27 mouse cellular contexts compared by ENCODE assay signal in genomic region chr6:43178584-43179501, GRCm38 (mm10). TPM values are rescaled to one million over a fixed set of nuclear protein-coding genes. Genes with fewer than 3 reads are reported as not detected.
A peak's percentile ranks its signal among the peaks of the same experiment; 100 is the strongest.
DNase-seq lines count a peak whose midpoint lies in the region; ATAC-seq lines count a peak whose summit lies in the region.
"Had no signal": no experiment of that assay in that cellular context is flagged by ENCODE, and none has a peak within 500 bp of the region (broad histone marks: within the 10 kb centered on the region; RNA-seq: fewer than 3 reads in every experiment).

No protein-coding gene starts in this region.

- no peak for DNase-seq in forebrain, embryonic 11.5 days (ENCODE audit: low spot score)
- DNase-seq in midbrain, embryonic 11.5 days (ENCODE audit: low spot score, missing footprints), result no peak
- peak; percentile 21 for DNase-seq in telencephalon, adult 2 months (ENCODE audit: low read depth, low spot score)
- no peak for DNase-seq in gastrocnemius, adult 8-10 months (ENCODE audit: low spot score in 2 of 2)
- DNase-seq: cerebellum, adult 11-12 months; heart, postnatal 4 days; kidney, adult 18-20 months; kidney, postnatal 25 days; lung, embryonic 14.5 days; lung, postnatal 4 days; thymus, postnatal 4 days had no signal

- WGBS in forebrain, embryonic 15.5 days, result 41% methylated on average over 6 of the region's 6 CpGs
- WGBS in forebrain, embryonic 11.5 days, result 75% methylated on average over 6 of the region's 6 CpGs
- WGBS in midbrain, embryonic 13.5 days, result 52% methylated on average over 6 of the region's 6 CpGs
- 66% methylated on average over 6 of the region's 6 CpGs for WGBS in midbrain, embryonic 11.5 days
- 41% methylated on average over 6 of the region's 6 CpGs for WGBS in hindbrain, embryonic 16.5 days
- WGBS in kidney, embryonic 15.5 days, result 69% methylated on average over 6 of the region's 6 CpGs

- H3K9me3 ChIP-seq in forebrain, embryonic 15.5 days, result no peaks in the 10 kb centered on the region
- H3K9me3 ChIP-seq in forebrain, embryonic 11.5 days (ENCODE audit: control insufficient read depth, low read length), result no peaks in the 10 kb centered on the region
- no peaks in the 10 kb centered on the region for H3K9me3 ChIP-seq in midbrain, embryonic 13.5 days
- H3K9me3 ChIP-seq in midbrain, embryonic 11.5 days (ENCODE audit: control insufficient read depth, low read length), result no peaks in the 10 kb centered on the region
- H3K9me3 ChIP-seq in hindbrain, embryonic 16.5 days (ENCODE audit: control insufficient read depth, low read length), result no peaks in the 10 kb centered on the region
- no peaks in the 10 kb centered on the region for H3K9me3 ChIP-seq in kidney, embryonic 15.5 days (replicated peaks)
- H3K9me3 ChIP-seq: heart, embryonic 13.5 days; limb, embryonic 10.5 days; liver, embryonic 12.5 days had no signal

- no peak overlapping the region for H3K9ac ChIP-seq in forebrain, embryonic 15.5 days (replicated peaks)
- H3K9ac ChIP-seq in forebrain, embryonic 11.5 days (ENCODE audit: low read length), result no peak overlapping the region
- H3K9ac ChIP-seq in midbrain, embryonic 13.5 days (replicated peaks), result no peak overlapping the region
- no peak overlapping the region for H3K9ac ChIP-seq in midbrain, embryonic 11.5 days (ENCODE audit: low read length)
- H3K9ac ChIP-seq in hindbrain, embryonic 16.5 days (ENCODE audit: low read depth, low read length), result no peak overlapping the region
- H3K9ac ChIP-seq in kidney, embryonic 15.5 days, result no peak overlapping the region
- H3K9ac ChIP-seq: heart, embryonic 13.5 days; liver, embryonic 12.5 days; lung, embryonic 14.5 days had no signal

- no peak overlapping the region for H3K4me2 ChIP-seq in forebrain, embryonic 15.5 days (replicated peaks)
- no peak overlapping the region for H3K4me2 ChIP-seq in forebrain, embryonic 11.5 days (ENCODE audit: low read depth, low read length, severe bottlenecking)
- H3K4me2 ChIP-seq in midbrain, embryonic 13.5 days (replicated peaks), result no peak overlapping the region
- H3K4me2 ChIP-seq in midbrain, embryonic 11.5 days, result no peak overlapping the region
- H3K4me2 ChIP-seq in hindbrain, embryonic 16.5 days (ENCODE audit: low read length), result no peak overlapping the region
- no peak overlapping the region for H3K4me2 ChIP-seq in kidney, embryonic 15.5 days
- H3K4me2 ChIP-seq: heart, embryonic 13.5 days; liver, embryonic 12.5 days; lung, embryonic 14.5 days had no signal

- no peak overlapping the region for H3K4me3 ChIP-seq in forebrain, embryonic 15.5 days
- H3K4me3 ChIP-seq in forebrain, embryonic 11.5 days (ENCODE audit: low read depth, low read length), result no peak overlapping the region
- no peak overlapping the region for H3K4me3 ChIP-seq in midbrain, embryonic 13.5 days (replicated peaks)
- H3K4me3 ChIP-seq in midbrain, embryonic 11.5 days (ENCODE audit: low read depth, low read length), result no peak overlapping the region
- H3K4me3 ChIP-seq in hindbrain, embryonic 16.5 days (ENCODE audit: low read length), result no peak overlapping the region
- no peak overlapping the region for H3K4me3 ChIP-seq in kidney, embryonic 15.5 days (replicated peaks)
- H3K4me3 ChIP-seq: erythroblast, embryonic 14.5 days; heart, embryonic 13.5 days; limb, embryonic 10.5 days; liver, embryonic 12.5 days had no signal

- peak; percentile 79 for ATAC-seq in forebrain, embryonic 15.5 days (replicated peaks)
- ATAC-seq in forebrain, embryonic 11.5 days (replicated peaks; ENCODE audit: low FRiP score), result no peak
- peak; percentile 84 for ATAC-seq in midbrain, embryonic 13.5 days
- ATAC-seq in midbrain, embryonic 11.5 days (ENCODE audit: low FRiP score), result no peak
- peak; percentile 87 for ATAC-seq in hindbrain, embryonic 16.5 days
- ATAC-seq in kidney, embryonic 15.5 days (replicated peaks; ENCODE audit: low FRiP score), result no peak
- ATAC-seq: liver, embryonic 12.5 days had no signal

- H3K4me1 ChIP-seq in forebrain, embryonic 15.5 days, result peaks cover 10% of the 10 kb centered on the region
- no peaks in the 10 kb centered on the region for H3K4me1 ChIP-seq in forebrain, embryonic 11.5 days (replicated peaks; ENCODE audit: control insufficient read depth, insufficient read depth, low read length)
- peaks cover 11% of the 10 kb centered on the region; the same call in 1 of the 2 replicates for H3K4me1 ChIP-seq in midbrain, embryonic 13.5 days (replicated peaks)
- no peaks in the 10 kb centered on the region for H3K4me1 ChIP-seq in midbrain, embryonic 11.5 days (ENCODE audit: control insufficient read depth, insufficient read depth, low read length)
- no peaks in the 10 kb centered on the region; the same call in none of the 2 replicates for H3K4me1 ChIP-seq in hindbrain, embryonic 16.5 days (ENCODE audit: control insufficient read depth, insufficient read depth, low read depth, low read length)
- no peaks in the 10 kb centered on the region for H3K4me1 ChIP-seq in kidney, embryonic 15.5 days
- H3K4me1 ChIP-seq: heart, embryonic 13.5 days; limb, embryonic 10.5 days; liver, embryonic 12.5 days had no signal

- H3K27ac ChIP-seq in forebrain, embryonic 15.5 days (replicated peaks), result no peak overlapping the region
- H3K27ac ChIP-seq in forebrain, embryonic 11.5 days (ENCODE audit: low read depth, low read length), result no peak overlapping the region
- H3K27ac ChIP-seq in midbrain, embryonic 13.5 days, result peak overlapping the region; percentile 26; the same call in 1 of the 2 replicates
- H3K27ac ChIP-seq in midbrain, embryonic 11.5 days (ENCODE audit: low read depth, low read length), result no peak overlapping the region
- no peak overlapping the region for H3K27ac ChIP-seq in hindbrain, embryonic 16.5 days (ENCODE audit: low read depth, low read length)
- H3K27ac ChIP-seq in kidney, embryonic 15.5 days, result no peak overlapping the region
- H3K27ac ChIP-seq: heart, embryonic 13.5 days; limb, embryonic 10.5 days; liver, embryonic 12.5 days had no signal

- H3K36me3 ChIP-seq in forebrain, embryonic 15.5 days, result no peaks in the 10 kb centered on the region
- no peaks in the 10 kb centered on the region for H3K36me3 ChIP-seq in forebrain, embryonic 11.5 days (ENCODE audit: control insufficient read depth, insufficient read depth, low read length)
- H3K36me3 ChIP-seq in midbrain, embryonic 13.5 days, result no peaks in the 10 kb centered on the region
- H3K36me3 ChIP-seq in midbrain, embryonic 11.5 days (ENCODE audit: control insufficient read depth, insufficient read depth, low read length), result no peaks in the 10 kb centered on the region
- H3K36me3 ChIP-seq in hindbrain, embryonic 16.5 days (ENCODE audit: control insufficient read depth, insufficient read depth, low read length), result no peaks in the 10 kb centered on the region
- H3K36me3 ChIP-seq in kidney, embryonic 15.5 days, result no peaks in the 10 kb centered on the region
- H3K36me3 ChIP-seq: heart, embryonic 13.5 days; limb, embryonic 10.5 days; liver, embryonic 12.5 days had no signal

- no peaks in the 10 kb centered on the region for H3K27me3 ChIP-seq in forebrain, embryonic 15.5 days
- no peaks in the 10 kb centered on the region for H3K27me3 ChIP-seq in forebrain, embryonic 11.5 days (ENCODE audit: control insufficient read depth, insufficient read depth, low read length)
- H3K27me3 ChIP-seq in midbrain, embryonic 13.5 days, result no peaks in the 10 kb centered on the region
- H3K27me3 ChIP-seq in midbrain, embryonic 11.5 days (ENCODE audit: control insufficient read depth, insufficient read depth, low read length), result no peaks in the 10 kb centered on the region
- H3K27me3 ChIP-seq in hindbrain, embryonic 16.5 days (replicated peaks; ENCODE audit: control insufficient read depth, insufficient read depth, low read length), result no peaks in the 10 kb centered on the region
- H3K27me3 ChIP-seq in kidney, embryonic 15.5 days, result no peaks in the 10 kb centered on the region
- H3K27me3 ChIP-seq: CH12.LX; heart, embryonic 13.5 days; liver, embryonic 12.5 days had no signal

RNA-seq across cellular contexts. Expression of gene Olfr13, which starts 6.9 kb away (rescaled TPM):
- not detected in 2 replicates for polyA plus RNA-seq in forebrain, embryonic 15.5 days (2015; fragmentation: Nextera tagmentation; extraction: Ambion mirVana)
- polyA plus RNA-seq in forebrain, embryonic 11.5 days (2014; fragmentation: Nextera tagmentation; extraction: Ambion mirVana), result not detected in 2 replicates
- polyA plus RNA-seq in midbrain, embryonic 13.5 days (2015; fragmentation: Nextera tagmentation; extraction: Ambion mirVana), result not detected in 2 replicates
- polyA plus RNA-seq in midbrain, embryonic 11.5 days (2014; fragmentation: Nextera tagmentation; extraction: Ambion mirVana), result not detected in 2 replicates
- not detected in 2 replicates for polyA plus RNA-seq in hindbrain, embryonic 16.5 days (2015; fragmentation: Nextera tagmentation; extraction: Ambion mirVana)
- not detected for total RNA-seq in gastrocnemius, adult 8-10 months (2022)
- not detected in 2 replicates for polyA plus RNA-seq in kidney, embryonic 15.5 days (2015; fragmentation: Nextera tagmentation; extraction: Ambion mirVana)
- total RNA-seq: adrenal gland, adult 18-20 months; CH12.LX; common myeloid progenitor, adult 5-6 weeks; heart, postnatal 4 days; left cerebral cortex, adult 18-20 months; monocyte, adult 5-6 weeks; neutrophil, adult 5-6 weeks had no signal
- polyA plus RNA-seq: embryonic facial prominence, embryonic 11.5 days; erythroblast, embryonic 14.5 days; gonadal fat pad, adult 2 months; heart, embryonic 13.5 days; limb, embryonic 10.5 days; liver, embryonic 12.5 days; lung, embryonic 14.5 days had no signal

RNA-seq across cellular contexts. Expression of gene Olfr437, which starts 15.8 kb away (rescaled TPM):
- polyA plus RNA-seq in forebrain, embryonic 15.5 days (2015; fragmentation: Nextera tagmentation; extraction: Ambion mirVana), result not detected in 2 replicates
- polyA plus RNA-seq in forebrain, embryonic 11.5 days (2014; fragmentation: Nextera tagmentation; extraction: Ambion mirVana), result not detected in 2 replicates
- polyA plus RNA-seq in midbrain, embryonic 13.5 days (2015; fragmentation: Nextera tagmentation; extraction: Ambion mirVana), result not detected in 2 replicates
- not detected in 2 replicates for polyA plus RNA-seq in midbrain, embryonic 11.5 days (2014; fragmentation: Nextera tagmentation; extraction: Ambion mirVana)
- polyA plus RNA-seq in hindbrain, embryonic 16.5 days (2015; fragmentation: Nextera tagmentation; extraction: Ambion mirVana), result not detected in 2 replicates
- total RNA-seq in gastrocnemius, adult 8-10 months (2022), result not detected
- polyA plus RNA-seq in kidney, embryonic 15.5 days (2015; fragmentation: Nextera tagmentation; extraction: Ambion mirVana), result not detected in 2 replicates
- total RNA-seq: adrenal gland, adult 18-20 months; CH12.LX; common myeloid progenitor, adult 5-6 weeks; heart, postnatal 4 days; left cerebral cortex, adult 18-20 months; monocyte, adult 5-6 weeks; neutrophil, adult 5-6 weeks had no signal
- polyA plus RNA-seq: embryonic facial prominence, embryonic 11.5 days; erythroblast, embryonic 14.5 days; gonadal fat pad, adult 2 months; heart, embryonic 13.5 days; limb, embryonic 10.5 days; liver, embryonic 12.5 days; lung, embryonic 14.5 days had no signal

RNA-seq across cellular contexts. Expression of gene Olfr435, which starts 18.1 kb away (rescaled TPM):
- polyA plus RNA-seq in forebrain, embryonic 15.5 days (2015; fragmentation: Nextera tagmentation; extraction: Ambion mirVana), result not detected in 2 replicates
- not detected in 2 replicates for polyA plus RNA-seq in forebrain, embryonic 11.5 days (2014; fragmentation: Nextera tagmentation; extraction: Ambion mirVana)
- not detected in 2 replicates for polyA plus RNA-seq in midbrain, embryonic 13.5 days (2015; fragmentation: Nextera tagmentation; extraction: Ambion mirVana)
- not detected in 2 replicates for polyA plus RNA-seq in midbrain, embryonic 11.5 days (2014; fragmentation: Nextera tagmentation; extraction: Ambion mirVana)
- polyA plus RNA-seq in hindbrain, embryonic 16.5 days (2015; fragmentation: Nextera tagmentation; extraction: Ambion mirVana), result not detected in 2 replicates
- not detected for total RNA-seq in gastrocnemius, adult 8-10 months (2022)
- polyA plus RNA-seq in kidney, embryonic 15.5 days (2015; fragmentation: Nextera tagmentation; extraction: Ambion mirVana), result not detected in 2 replicates
- total RNA-seq: adrenal gland, adult 18-20 months; CH12.LX; common myeloid progenitor, adult 5-6 weeks; heart, postnatal 4 days; left cerebral cortex, adult 18-20 months; monocyte, adult 5-6 weeks; neutrophil, adult 5-6 weeks had no signal
- polyA plus RNA-seq: embryonic facial prominence, embryonic 11.5 days; erythroblast, embryonic 14.5 days; gonadal fat pad, adult 2 months; heart, embryonic 13.5 days; limb, embryonic 10.5 days; liver, embryonic 12.5 days; lung, embryonic 14.5 days had no signal

RNA-seq across cellular contexts. Expression of gene Olfr237-ps1, which starts 32.5 kb away (rescaled TPM):
- polyA plus RNA-seq in forebrain, embryonic 15.5 days (2015; fragmentation: Nextera tagmentation; extraction: Ambion mirVana), result not detected in 2 replicates
- polyA plus RNA-seq in forebrain, embryonic 11.5 days (2014; fragmentation: Nextera tagmentation; extraction: Ambion mirVana), result not detected in 2 replicates
- not detected in 2 replicates for polyA plus RNA-seq in midbrain, embryonic 13.5 days (2015; fragmentation: Nextera tagmentation; extraction: Ambion mirVana)
- not detected in 2 replicates for polyA plus RNA-seq in midbrain, embryonic 11.5 days (2014; fragmentation: Nextera tagmentation; extraction: Ambion mirVana)
- polyA plus RNA-seq in hindbrain, embryonic 16.5 days (2015; fragmentation: Nextera tagmentation; extraction: Ambion mirVana), result not detected in 2 replicates
- total RNA-seq in gastrocnemius, adult 8-10 months (2022), result not detected
- not detected in 2 replicates for polyA plus RNA-seq in kidney, embryonic 15.5 days (2015; fragmentation: Nextera tagmentation; extraction: Ambion mirVana)
- total RNA-seq: adrenal gland, adult 18-20 months; CH12.LX; common myeloid progenitor, adult 5-6 weeks; heart, postnatal 4 days; left cerebral cortex, adult 18-20 months; monocyte, adult 5-6 weeks; neutrophil, adult 5-6 weeks had no signal
- polyA plus RNA-seq: embryonic facial prominence, embryonic 11.5 days; erythroblast, embryonic 14.5 days; gonadal fat pad, adult 2 months; heart, embryonic 13.5 days; limb, embryonic 10.5 days; liver, embryonic 12.5 days; lung, embryonic 14.5 days had no signal

RNA-seq across cellular contexts. Expression of gene Olfr434, which starts 34.0 kb away (rescaled TPM):
- polyA plus RNA-seq in forebrain, embryonic 15.5 days (2015; fragmentation: Nextera tagmentation; extraction: Ambion mirVana), result not detected in 2 replicates
- not detected in 2 replicates for polyA plus RNA-seq in forebrain, embryonic 11.5 days (2014; fragmentation: Nextera tagmentation; extraction: Ambion mirVana)
- polyA plus RNA-seq in midbrain, embryonic 13.5 days (2015; fragmentation: Nextera tagmentation; extraction: Ambion mirVana), result not detected in 2 replicates
- not detected in 2 replicates for polyA plus RNA-seq in midbrain, embryonic 11.5 days (2014; fragmentation: Nextera tagmentation; extraction: Ambion mirVana)
- polyA plus RNA-seq in hindbrain, embryonic 16.5 days (2015; fragmentation: Nextera tagmentation; extraction: Ambion mirVana), result not detected in 2 replicates
- not detected for total RNA-seq in gastrocnemius, adult 8-10 months (2022)
- polyA plus RNA-seq in kidney, embryonic 15.5 days (2015; fragmentation: Nextera tagmentation; extraction: Ambion mirVana), result not detected in 2 replicates
- total RNA-seq: adrenal gland, adult 18-20 months; CH12.LX; common myeloid progenitor, adult 5-6 weeks; heart, postnatal 4 days; left cerebral cortex, adult 18-20 months; monocyte, adult 5-6 weeks; neutrophil, adult 5-6 weeks had no signal
- polyA plus RNA-seq: embryonic facial prominence, embryonic 11.5 days; erythroblast, embryonic 14.5 days; gonadal fat pad, adult 2 months; heart, embryonic 13.5 days; limb, embryonic 10.5 days; liver, embryonic 12.5 days; lung, embryonic 14.5 days had no signal

Comparison
In these comparisons a context has a peak if more than half of its experiments do, and no peak if none do; other contexts are left out.
1. ATAC-seq: peak in forebrain, embryonic 15.5 days (single experiment), midbrain, embryonic 13.5 days (single experiment) and hindbrain, embryonic 16.5 days (single experiment); none in forebrain, embryonic 11.5 days (single experiment), midbrain, embryonic 11.5 days (single experiment) and kidney, embryonic 15.5 days (single experiment).